ENCODE assay signal across 9 mouse cellular contexts in the genomic region with DNA sequence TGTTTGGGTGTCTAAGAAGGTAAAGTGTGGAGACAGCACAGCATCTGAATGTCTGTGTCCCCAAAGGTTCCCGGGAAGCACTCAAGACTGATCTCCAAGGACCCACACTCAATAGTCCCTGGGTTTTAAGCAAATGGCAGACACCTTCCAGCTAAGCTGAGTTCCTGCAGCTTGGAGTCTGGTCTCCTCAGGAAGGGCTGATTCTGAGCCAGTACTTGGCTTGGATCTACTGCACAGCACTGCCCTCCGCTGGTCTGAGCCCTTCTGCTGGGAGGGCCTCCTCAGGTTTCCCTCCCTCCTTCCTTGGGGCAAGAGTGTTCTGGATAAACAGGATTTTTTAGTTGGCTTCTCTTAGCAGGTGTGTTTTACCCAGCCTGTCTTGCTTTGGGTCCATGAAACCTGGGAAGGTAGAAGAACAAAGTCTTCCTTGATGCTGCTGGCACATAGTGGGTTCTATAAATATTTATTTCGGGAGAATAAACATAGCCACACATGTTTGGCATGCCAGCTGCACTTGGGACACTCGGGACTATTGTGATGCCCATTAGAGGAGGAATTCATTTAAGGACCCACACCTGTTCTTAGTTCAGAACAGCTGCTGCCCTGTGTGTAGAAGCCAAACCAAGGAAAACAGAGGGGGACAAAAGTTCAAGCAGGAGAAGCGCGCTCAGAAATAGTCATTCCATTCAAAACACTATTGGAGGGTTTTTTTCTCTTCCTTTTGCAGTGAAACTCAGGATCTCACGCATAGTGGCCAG. TPM values are rescaled to one million over a fixed set of nuclear protein-coding genes. Genes with fewer than 3 reads are reported as not detected.
DNase-seq lines count a peak whose midpoint lies in the region; ATAC-seq and TF ChIP-seq lines count a peak whose summit lies in the region.
"Had no signal": no experiment of that assay in that cellular context is flagged by ENCODE, and none has a peak within 500 bp of the region (broad histone marks: within the 10 kb centered on the region; RNA-seq: fewer than 3 reads in every experiment).

No protein-coding gene starts in this region.

- 54% methylated on average over 7 of the region's 7 CpGs for WGBS in neural tube, embryonic 11.5 days
- WGBS in kidney, embryonic 14.5 days: 59% methylated on average over 7 of the region's 7 CpGs

- no peak overlapping the region for H3K4me2 ChIP-seq in neural tube, embryonic 11.5 days (ENCODE audit: low read depth)
- no peak overlapping the region for H3K4me2 ChIP-seq in kidney, embryonic 14.5 days (replicated peaks; ENCODE audit: low read depth, low read length)
- H3K4me2 ChIP-seq: midbrain, embryonic 12.5 days had no signal

- H3K27me3 ChIP-seq in neural tube, embryonic 11.5 days (ENCODE audit: control insufficient read depth, insufficient read depth, low read length): no peaks in the 10 kb centered on the region
- H3K27me3 ChIP-seq in kidney, embryonic 14.5 days (ENCODE audit: control insufficient read depth, insufficient read depth, low read length): no peaks in the 10 kb centered on the region
- H3K27me3 ChIP-seq in megakaryocyte, embryonic 14.5 days (replicated peaks): no peaks in the 10 kb centered on the region

- H3K9me3 ChIP-seq in neural tube, embryonic 11.5 days (ENCODE audit: control insufficient read depth, low read length): no peaks in the 10 kb centered on the region
- no peaks in the 10 kb centered on the region for H3K9me3 ChIP-seq in kidney, embryonic 14.5 days (ENCODE audit: control insufficient read depth, low read length)
- H3K9me3 ChIP-seq in megakaryocyte, embryonic 14.5 days: no peaks in the 10 kb centered on the region
- H3K9me3 ChIP-seq: midbrain, embryonic 12.5 days had no signal

- H3K9ac ChIP-seq in neural tube, embryonic 11.5 days (ENCODE audit: low read length): no peak overlapping the region
- no peak overlapping the region for H3K9ac ChIP-seq in kidney, embryonic 14.5 days (ENCODE audit: low read depth, low read length)
- H3K9ac ChIP-seq: midbrain, embryonic 12.5 days had no signal

- no peak for TF ChIP-seq POLR2A in cortical plate, adult 2 months (IDR thresholded peaks at IDR 0.05; ENCODE audit: extremely low read depth, insufficient read depth, low read length)

- TF ChIP-seq CTCF in cortical plate, adult 2 months (IDR thresholded peaks at IDR 0.05; ENCODE audit: extremely low read depth, insufficient read depth, low read length): peak; percentile 50

- H3K4me1 ChIP-seq in neural tube, embryonic 11.5 days (ENCODE audit: control insufficient read depth, insufficient read depth, low read length): peaks cover 11% of the 10 kb centered on the region
- no peaks in the 10 kb centered on the region for H3K4me1 ChIP-seq in cortical plate, adult 2 months (ENCODE audit: control insufficient read depth, insufficient read depth, low read length)
- H3K4me1 ChIP-seq in kidney, embryonic 14.5 days (ENCODE audit: control insufficient read depth, insufficient read depth, low read length): peaks cover 6% of the 10 kb centered on the region; the same call in 1 of the 2 replicates
- peaks cover 47% of the 10 kb centered on the region for H3K4me1 ChIP-seq in megakaryocyte, embryonic 14.5 days

- H3K4me3 ChIP-seq in neural tube, embryonic 11.5 days (ENCODE audit: low read depth, low read length): no peak overlapping the region
- no peak overlapping the region for H3K4me3 ChIP-seq in cortical plate, adult 2 months (ENCODE audit: insufficient read depth, low read length)
- no peak overlapping the region for H3K4me3 ChIP-seq in kidney, embryonic 14.5 days (ENCODE audit: low read length)
- H3K4me3 ChIP-seq in megakaryocyte, embryonic 14.5 days (replicated peaks): peak overlapping the region; percentile 5
- H3K4me3 ChIP-seq: midbrain, embryonic 12.5 days had no signal

- H3K27ac ChIP-seq in neural tube, embryonic 11.5 days (ENCODE audit: low read depth, low read length): no peak overlapping the region
- no peak overlapping the region for H3K27ac ChIP-seq in cortical plate, adult 2 months (ENCODE audit: insufficient read depth, low read length)
- H3K27ac ChIP-seq in kidney, embryonic 14.5 days (ENCODE audit: low read depth, low read length): no peak overlapping the region
- H3K27ac ChIP-seq: midbrain, embryonic 12.5 days had no signal

- H3K36me3 ChIP-seq in neural tube, embryonic 11.5 days (ENCODE audit: control insufficient read depth, insufficient read depth, low read length): no peaks in the 10 kb centered on the region
- H3K36me3 ChIP-seq in kidney, embryonic 14.5 days (ENCODE audit: control insufficient read depth, insufficient read depth, low read length): no peaks in the 10 kb centered on the region
- H3K36me3 ChIP-seq in megakaryocyte, embryonic 14.5 days (replicated peaks; ENCODE audit: low read length): no peaks in the 10 kb centered on the region
- H3K36me3 ChIP-seq: midbrain, embryonic 12.5 days had no signal

- no peak for ATAC-seq in neural tube, embryonic 11.5 days (ENCODE audit: insufficient read depth, low FRiP score, low TSS enrichment)
- ATAC-seq in kidney, embryonic 14.5 days (ENCODE audit: low FRiP score, low TSS enrichment): peak; percentile 77
- no peak for ATAC-seq in monocyte, adult 5-6 weeks (replicated peaks; ENCODE audit: insufficient number of reproducible peaks, low FRiP score, low TSS enrichment, poor library complexity, severe bottlenecking)

- peak; percentile 76 for DNase-seq in embryo, embryonic 10 days (ENCODE audit: low spot score)
- no peak for DNase-seq in embryo, embryonic 9.5 days (ENCODE audit: extremely low spot score)
- DNase-seq in neural tube, embryonic 11.5 days (ENCODE audit: low spot score): peak; percentile 62
- DNase-seq in neural tube, embryonic 10.5 days (ENCODE audit: extremely low spot score, low spot score): no peak

RNA-seq across cellular contexts. Expression of a gene that starts 8.7 kb away (rescaled TPM):
- polyA plus RNA-seq in neural tube, embryonic 11.5 days (2014; fragmentation: Nextera tagmentation; extraction: Ambion mirVana): 151 and 157 TPM in 2 replicates
- polyA plus RNA-seq in cortical plate, adult 2 months (2012; rRNA removed): 112 and 115 TPM in 2 replicates
- 155 and 197 TPM in 2 replicates for polyA plus RNA-seq in kidney, embryonic 14.5 days (2014; fragmentation: Nextera tagmentation; extraction: Ambion mirVana)
- 16.4 and 53.1 TPM in 2 replicates for polyA plus RNA-seq in megakaryocyte, embryonic 14.5 days (2012; ENCODE audit: insufficient read depth, low replicate concordance)
- total RNA-seq in monocyte, adult 5-6 weeks (2017): 122 to 171 TPM (median 147 TPM) in 3 replicates

RNA-seq across cellular contexts. Expression of a gene that starts 48.5 kb away (rescaled TPM):
- not detected in 2 replicates for polyA plus RNA-seq in neural tube, embryonic 11.5 days (2014; fragmentation: Nextera tagmentation; extraction: Ambion mirVana)
- not detected in 2 replicates for polyA plus RNA-seq in cortical plate, adult 2 months (2012; rRNA removed)
- not detected in 2 replicates for polyA plus RNA-seq in kidney, embryonic 14.5 days (2014; fragmentation: Nextera tagmentation; extraction: Ambion mirVana)
- polyA plus RNA-seq in megakaryocyte, embryonic 14.5 days (2012; ENCODE audit: insufficient read depth, low replicate concordance): not detected in 2 replicates
- total RNA-seq in monocyte, adult 5-6 weeks (2017): not detected in 3 replicates
- polyA plus RNA-seq: midbrain, embryonic 12.5 days had no signal

Comparison
In these comparisons a context has a peak if more than half of its experiments do, and no peak if none do; other contexts are left out.
1. DNase-seq: peak in embryo, embryonic 10 days (single experiment) and neural tube, embryonic 11.5 days (single experiment); none in embryo, embryonic 9.5 days (single experiment) and neural tube, embryonic 10.5 days (single experiment).